Mouse (Mus musculus) forebrain, embryonic 14.5 days (tissue): ENCODE data around the gene Fmn2. TPM values are rescaled to one million over a fixed set of nuclear protein-coding genes. Genes with fewer than 3 reads are reported as not detected.

Experiments
- ATAC-seq: fragments of 200-750 bp; cut with Nextera tagmentation; 2 replicates; pipeline ENCODE4 v1.8.0; 2017; ENCODE audit warnings: mild to moderate bottlenecking, moderate library complexity
- DNase-seq: peaks from one replicate; pipeline ENCODE4 v3.0.0-alpha.2; 2015; ENCODE audit warnings: low spot score
- H3K27ac ChIP-seq: fragments of 300-500 bp; sonication (generic); 2 replicates; pipeline ENCODE4 v1.5.1; 2014; ENCODE audit warnings: low read depth, mild to moderate bottlenecking, control low read depth, low read length, moderate library complexity
- H3K27me3 ChIP-seq: fragments of 300-500 bp; sonication (generic); replicated peaks from 2 replicates; pipeline ENCODE4 v1.6.1; 2014; ENCODE audit warnings: low read length, control low read depth, mixed read lengths; ENCODE audit not compliant: control insufficient read depth, insufficient read depth
- H3K36me3 ChIP-seq: fragments of 300-500 bp; sonication (generic); 2 replicates; pipeline ENCODE4 v1.6.1; 2014; ENCODE audit warnings: low read length, control low read depth; ENCODE audit not compliant: control insufficient read depth, insufficient read depth
- H3K4me1 ChIP-seq: fragments of 300-500 bp; sonication (generic); 2 replicates; pipeline ENCODE4 v1.6.1; 2014; ENCODE audit warnings: antibody characterized with exemption, low read length, control low read depth; ENCODE audit not compliant: control insufficient read depth, insufficient read depth
- H3K4me2 ChIP-seq: fragments of 300-500 bp; sonication (generic); 2 replicates; pipeline ENCODE4 v1.6.1; 2014; ENCODE audit warnings: mild to moderate bottlenecking, control low read depth, low read length
- H3K4me3 ChIP-seq: fragments of 300-500 bp; sonication (generic); 2 replicates; pipeline ENCODE4 v1.5.1; 2014; ENCODE audit warnings: low read depth, low read length, control low read depth
- H3K9ac ChIP-seq: fragments of 300-500 bp; sonication (generic); 2 replicates; pipeline ENCODE4 v1.6.1; 2014; ENCODE audit warnings: mild to moderate bottlenecking, low read length, control low read depth, moderate library complexity
- H3K9me3 ChIP-seq: fragments of 300-500 bp; sonication (generic); replicated peaks from 2 replicates; pipeline ENCODE4 v1.6.1; 2016; ENCODE audit warnings: low read length, control low read depth, mixed read lengths; ENCODE audit not compliant: control insufficient read depth
- WGBS: fragments of 180-500 bp; shearing (Covaris S2); extraction: QIAGEN DNeasy Blood & Tissue Kit; methylation state at CpG from one replicate; pipeline ENCODE4 v1.1.7; 2014; 5-methylcytosine and 5-hydroxymethylcytosine counted together
- polyA plus RNA-seq: library from polyadenylated mRNA; unstranded; fragments of >200 nt; fragmentation: Nextera tagmentation; extraction: Ambion mirVana; gene quantifications from 2 replicates; pipeline ENCODE4 v1.2.1, GENCODE M21; 2014

Gene Fmn2
- polyA plus RNA-seq, 1 experiment from 2014 or later, result 5.0 TPM

- WGBS, result 84% methylated on average over 5 of the region's 5 CpGs
- Histone ChIP-seq H3K9ac (no peak overlapping the region), H3K27ac (no peak overlapping the region), H3K4me1 (no peaks in the 10 kb centered on the region), H3K4me3 (no peak overlapping the region), H3K27me3 (no peaks in the 10 kb centered on the region), H3K36me3 (no peaks in the 10 kb centered on the region), H3K4me2 (no peak overlapping the region), H3K9me3 (no peaks in the 10 kb centered on the region)
- no peak for ATAC-seq
- no peak for DNase-seq
These were observed 46.7 kb downstream of the Fmn2 start for GRCm38 (mm10) chr1:174548291-174548690.

GRCm38 (mm10) chr1:174553272-174554007 is 51.8 kb downstream of the Fmn2 start:
- peak; percentile 76 for ATAC-seq
- Histone ChIP-seq H3K27me3 (no peaks in the 10 kb centered on the region), H3K4me3 (no peak overlapping the region), H3K9me3 (no peaks in the 10 kb centered on the region), H3K4me1 (no peaks in the 10 kb centered on the region), H3K27ac (no peak overlapping the region), H3K9ac (no peak overlapping the region), H3K4me2 (no peak overlapping the region), H3K36me3 (no peaks in the 10 kb centered on the region)
- DNase-seq, result peak; percentile 71
- 11% methylated on average over 2 of the region's 2 CpGs for WGBS

GRCm38 (mm10) chr1:174555412-174555811 is 53.8 kb downstream of the Fmn2 start:
- Histone ChIP-seq H3K4me2 (no peak overlapping the region), H3K9me3 (no peaks in the 10 kb centered on the region), H3K9ac (no peak overlapping the region), H3K27ac (no peak overlapping the region), H3K4me3 (no peak overlapping the region), H3K27me3 (no peaks in the 10 kb centered on the region), H3K36me3 (no peaks in the 10 kb centered on the region), H3K4me1 (no peaks in the 10 kb centered on the region)
- ATAC-seq (no peak), DNase-seq (no peak)
- 75% methylated on average over 3 of the region's 3 CpGs for WGBS

GRCm38 (mm10) chr1:174557211-174557610 is 55.6 kb downstream of the Fmn2 start:
- ATAC-seq (no peak), DNase-seq (no peak)
- H3K4me1 ChIP-seq, result no peaks in the 10 kb centered on the region
- H3K27me3 ChIP-seq, result no peaks in the 10 kb centered on the region
- H3K9ac ChIP-seq, result no peak overlapping the region
- H3K9me3 ChIP-seq, result no peaks in the 10 kb centered on the region
- H3K36me3 ChIP-seq, result no peaks in the 10 kb centered on the region
- no peak overlapping the region for H3K4me2 ChIP-seq
- no peak overlapping the region for H3K4me3 ChIP-seq
- H3K27ac ChIP-seq, result no peak overlapping the region
- 65% methylated on average over 4 of the region's 4 CpGs for WGBS

- DNase-seq (no peak), ATAC-seq (no peak)
- Histone ChIP-seq H3K27me3 (no peaks in the 10 kb centered on the region), H3K27ac (no peak overlapping the region), H3K36me3 (no peaks in the 10 kb centered on the region), H3K4me3 (no peak overlapping the region), H3K4me1 (no peaks in the 10 kb centered on the region), H3K9me3 (no peaks in the 10 kb centered on the region), H3K4me2 (no peak overlapping the region), H3K9ac (no peak overlapping the region)
- WGBS, result 81% methylated on average over 3 of the region's 3 CpGs
These were observed 56.2 kb downstream of the Fmn2 start for GRCm38 (mm10) chr1:174557841-174558240.

GRCm38 (mm10) chr1:174558488-174558887 is 56.9 kb downstream of the Fmn2 start:
- no peaks in the 10 kb centered on the region for H3K27me3 ChIP-seq
- H3K4me3 ChIP-seq, result no peak overlapping the region
- H3K27ac ChIP-seq, result no peak overlapping the region
- no peaks in the 10 kb centered on the region for H3K36me3 ChIP-seq
- H3K9me3 ChIP-seq, result no peaks in the 10 kb centered on the region
- H3K9ac ChIP-seq, result no peak overlapping the region
- 87% methylated on average over 2 of the region's 2 CpGs for WGBS
- no peak for DNase-seq
- H3K4me1 ChIP-seq, result no peaks in the 10 kb centered on the region
- ATAC-seq, result no peak
- H3K4me2 ChIP-seq, result no peak overlapping the region

- no peak overlapping the region for H3K9ac ChIP-seq
- ATAC-seq, result no peak
These were observed 62.9 kb downstream of the Fmn2 start for GRCm38 (mm10) chr1:174564561-174564960.

GRCm38 (mm10) chr1:174568609-174569008 is 67.0 kb downstream of the Fmn2 start:
- Histone ChIP-seq H3K27ac (no peak overlapping the region), H3K4me3 (no peak overlapping the region), H3K36me3 (no peaks in the 10 kb centered on the region), H3K4me2 (no peak overlapping the region), H3K9ac (no peak overlapping the region), H3K4me1 (no peaks in the 10 kb centered on the region), H3K27me3 (no peaks in the 10 kb centered on the region), H3K9me3 (no peaks in the 10 kb centered on the region)
- ATAC-seq (no peak), DNase-seq (no peak)
- WGBS, result 90% methylated on average over 3 of the region's 3 CpGs

More at GRCm38 (mm10) chr1:174564561-174564960, 62.9 kb downstream of the Fmn2 start:
- WGBS, result 86% methylated on average over 6 of the region's 6 CpGs
- no peaks in the 10 kb centered on the region for H3K36me3 ChIP-seq
- H3K9me3 ChIP-seq, result no peaks in the 10 kb centered on the region
- DNase-seq, result no peak
- no peaks in the 10 kb centered on the region for H3K27me3 ChIP-seq
- no peak overlapping the region for H3K4me2 ChIP-seq
- no peak overlapping the region for H3K27ac ChIP-seq
- no peak overlapping the region for H3K4me3 ChIP-seq
- H3K4me1 ChIP-seq, result no peaks in the 10 kb centered on the region

GRCm38 (mm10) chr1:174592420-174592980 is 90.9 kb downstream of the Fmn2 start:
- Histone ChIP-seq H3K9me3 (no peaks in the 10 kb centered on the region), H3K27ac (no peak overlapping the region), H3K4me1 (no peaks in the 10 kb centered on the region), H3K4me3 (no peak overlapping the region), H3K27me3 (no peaks in the 10 kb centered on the region), H3K4me2 (no peak overlapping the region), H3K9ac (no peak overlapping the region), H3K36me3 (0 out of 2 replicates have a peak, but pooled peaks cover 2% of the 10 kb centered on the region)
- peak; percentile 52 for DNase-seq
- ATAC-seq, result no peak
- 69% methylated on average over 5 of the region's 5 CpGs for WGBS
